Mouse (Mus musculus) MEL-GATA-1-ER (cell line): ENCODE data around the gene H2-D1.
A peak's percentile ranks its signal among the peaks of the same experiment; 100 is the strongest.
"Not testable (repeated sequence)": the region's sequence is repeated elsewhere in the genome, so short reads cannot be mapped to it uniquely, and the experiment has no call there.

Experiments
- DNase-seq: peaks from one replicate; pipeline ENCODE4 v3.0.0-alpha.2; 2012; ENCODE audit warnings: low read depth; ENCODE audit errors: extremely low read depth

Gene H2-D1

GRCm38 (mm10) chr17:35255704-35256103, 6.8 kb upstream of the H2-D1 start:
- no peak for DNase-seq

GRCm38 (mm10) chr17:35257378-35257777, 5.2 kb upstream of the H2-D1 start:
- no peak for DNase-seq

- DNase-seq: peak; percentile 99
These were observed 4.6 kb upstream of the H2-D1 start for GRCm38 (mm10) chr17:35257824-35258491.

GRCm38 (mm10) chr17:35258492-35259478, 3.7 kb upstream of the H2-D1 start:
- DNase-seq: peak; percentile 100

- DNase-seq: no peak
These were observed 2.9 kb upstream of the H2-D1 start for GRCm38 (mm10) chr17:35259621-35260020.

- DNase-seq: no peak
These were observed 879 bp upstream of the H2-D1 start for GRCm38 (mm10) chr17:35261651-35262050.

GRCm38 (mm10) chr17:35263523-35263883, 973 bp downstream of the H2-D1 start:
- no peak for DNase-seq

GRCm38 (mm10) chr17:35267399-35268086, 5.0 kb downstream of the H2-D1 start:
- DNase-seq: no peak

- peak; percentile 73 for DNase-seq
These were observed 7.3 kb downstream of the H2-D1 start for GRCm38 (mm10) chr17:35269653-35270347.

GRCm38 (mm10) chr17:35272249-35272648, 9.7 kb downstream of the H2-D1 start:
- DNase-seq: no peak

- peak; percentile 62 for DNase-seq
These were observed 12.2 kb downstream of the H2-D1 start for GRCm38 (mm10) chr17:35274770-35275169.

GRCm38 (mm10) chr17:35276304-35276864, 13.9 kb downstream of the H2-D1 start:
- DNase-seq: no peak

GRCm38 (mm10) chr17:35278049-35278448, 15.5 kb downstream of the H2-D1 start:
- no peak for DNase-seq

- DNase-seq: no peak
These were observed 16.6 kb downstream of the H2-D1 start for GRCm38 (mm10) chr17:35278957-35279688.

- no peak for DNase-seq
These were observed 17.7 kb downstream of the H2-D1 start for GRCm38 (mm10) chr17:35280276-35280675.

- no peak for DNase-seq
These were observed 22.9 kb downstream of the H2-D1 start for GRCm38 (mm10) chr17:35285431-35285830.

- peak; percentile 24 for DNase-seq
These were observed 33.3 kb downstream of the H2-D1 start for GRCm38 (mm10) chr17:35295796-35296195.

- DNase-seq: not testable (repeated sequence)
These were observed 37.9 kb downstream of the H2-D1 start for GRCm38 (mm10) chr17:35300261-35300945.

GRCm38 (mm10) chr17:35301645-35302258, 39.2 kb downstream of the H2-D1 start:
- peak; percentile 83 for DNase-seq
